Mouse (Mus musculus) adrenal gland, adult (tissue): ENCODE results near the gene Ciapin1.
"Not testable (repeated sequence)": the region's sequence is repeated elsewhere in the genome, so short reads cannot be mapped to it uniquely, and the experiment has no call there.

ENCODE experiments used
- DNase-seq, 2 experiments: peaks; one replicate each; pipeline ENCODE4 v3.0.0; 2022 to 2023; ENCODE audit warnings: low spot score in 1 of 2; ENCODE audit not compliant: inconsistent age in 2 of 2

Ciapin1 gene

GRCm38 (mm10) chr8:94857346-94858173 lies 19.4 kb upstream of the Ciapin1 start, which contains the start of gene Polr2c:
Gene Polr2c (plus strand): TSS chr8:94857450.
- peak; percentile 90 to 96 for DNase-seq

- no peak for DNase-seq
Measured at GRCm38 (mm10) chr8:94857011-94857345, 18.8 kb upstream of the Ciapin1 start.

DNA sequence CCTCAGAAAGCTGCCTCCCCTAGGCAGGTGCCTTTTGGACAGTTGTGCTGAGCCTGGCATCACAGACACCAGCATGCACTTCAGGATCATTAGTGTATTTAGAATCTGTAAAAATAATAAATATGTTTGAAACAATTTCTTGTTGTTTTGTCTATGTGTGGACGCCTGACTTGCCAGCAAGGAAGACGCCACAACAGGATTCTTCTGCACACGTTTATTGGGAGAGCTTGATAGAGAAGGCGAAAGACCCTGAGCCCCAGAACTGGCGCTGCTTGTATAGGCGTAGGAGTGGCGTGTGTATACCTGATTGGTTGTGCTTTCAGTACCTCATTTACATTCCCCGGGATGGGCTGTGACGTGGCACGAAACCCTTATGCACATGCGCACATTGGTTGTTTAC lies 16.6 kb upstream of the Ciapin1 start:
- DNase-seq: not testable (repeated sequence)

GRCm38 (mm10) chr8:94850049-94850448 lies 11.9 kb upstream of the Ciapin1 start:
- DNase-seq: no peak

DNA sequence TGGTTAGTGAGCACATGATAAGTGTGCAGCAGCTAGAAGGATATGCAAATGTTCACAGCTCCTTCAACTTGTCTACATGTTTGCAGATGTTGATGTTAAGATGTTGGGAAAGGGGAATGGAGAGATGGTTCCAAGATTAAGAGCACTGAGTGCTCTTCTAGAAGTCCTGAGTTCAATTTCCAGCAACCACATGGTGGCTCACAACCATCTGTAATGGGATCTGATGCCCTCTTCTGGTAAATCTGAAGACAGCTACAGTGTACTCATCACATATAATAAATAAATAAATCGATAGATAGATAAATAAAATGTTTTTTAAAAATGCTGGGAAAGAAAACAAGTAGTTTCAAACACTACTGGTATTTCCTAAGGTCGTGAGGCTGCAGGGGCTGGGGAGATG lies 3.0 kb upstream of the Ciapin1 start:
- DNase-seq: no peak

- peak; percentile 90 to 96 for DNase-seq
Measured at GRCm38 (mm10) chr8:94838600-94838999, 442 bp upstream of the Ciapin1 start.

- peak in 1 of 2 experiments; percentile 82 for DNase-seq
Measured at GRCm38 (mm10) chr8:94836456-94837240, 1.5 kb downstream of the Ciapin1 start.

GRCm38 (mm10) chr8:94835751-94836150 lies 2.4 kb downstream of the Ciapin1 start:
- not testable (repeated sequence) for DNase-seq

DNA sequence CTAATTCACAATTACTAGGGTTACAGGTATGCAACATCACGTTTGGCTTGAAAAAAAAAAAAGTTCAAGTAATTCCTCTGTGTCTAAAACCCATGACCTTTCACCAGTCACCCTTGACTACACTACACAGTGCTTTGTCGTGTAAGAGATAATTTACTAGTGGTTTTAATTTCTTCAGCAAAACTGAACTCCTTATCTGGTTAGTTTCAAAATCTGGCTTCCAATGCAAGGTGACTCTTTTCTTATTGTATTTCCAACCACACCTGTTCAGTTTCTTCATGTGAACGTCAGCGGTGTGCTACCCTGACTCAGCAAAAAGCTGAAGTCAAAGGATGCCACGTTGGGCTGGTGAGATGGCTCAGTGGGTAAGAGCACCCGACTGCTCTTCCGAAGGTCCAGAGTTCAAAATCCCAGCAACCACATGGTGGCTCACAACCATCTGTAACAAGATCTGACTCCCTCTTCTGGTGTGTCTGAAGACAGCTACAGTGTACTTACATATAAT lies 4.2 kb downstream of the Ciapin1 start:
- not testable (repeated sequence) for DNase-seq

DNA sequence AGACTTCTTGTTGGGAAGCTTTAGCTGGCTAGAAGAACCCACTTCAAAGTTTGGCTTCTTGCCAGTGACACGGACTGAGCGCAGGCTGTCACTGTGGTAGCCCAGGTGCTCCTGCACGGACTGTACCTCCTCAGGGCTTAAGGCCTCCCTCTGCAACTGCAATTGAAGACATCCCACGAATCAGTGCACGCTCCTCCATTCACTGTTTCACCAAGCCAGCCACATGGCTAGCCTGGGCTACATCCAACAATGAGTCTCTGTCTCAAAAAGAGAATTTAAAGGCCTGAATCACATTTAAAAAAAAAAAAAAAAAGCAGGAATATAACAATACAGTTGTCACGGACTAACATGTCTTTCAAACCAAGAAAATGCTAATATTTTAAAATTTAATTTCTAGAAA lies 9.9 kb downstream of the Ciapin1 start:
- no peak for DNase-seq

- no peak for DNase-seq
Measured at GRCm38 (mm10) chr8:94826210-94826609, 11.9 kb downstream of the Ciapin1 start.

DNA sequence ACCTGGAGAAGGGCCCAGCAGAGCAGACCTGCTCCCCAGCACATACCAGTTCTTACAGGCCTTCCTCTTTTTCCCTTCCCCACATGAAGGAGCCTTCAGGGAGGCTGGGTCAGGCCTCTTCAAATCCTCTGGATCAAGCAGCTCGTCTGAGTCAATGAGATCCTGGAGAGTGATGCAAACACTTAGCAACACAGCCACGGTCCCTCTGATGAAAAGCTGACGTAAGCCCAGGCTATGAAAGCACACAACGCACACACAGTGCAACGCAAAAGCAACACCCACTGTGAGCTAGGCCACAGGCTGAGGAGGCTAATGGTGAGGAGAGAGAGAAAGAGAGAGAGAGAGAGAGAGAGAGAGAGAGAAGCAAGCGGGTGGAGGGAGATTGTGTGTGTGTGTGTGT lies 13.0 kb downstream of the Ciapin1 start:
- no peak for DNase-seq

- peak; percentile 60 to 86 for DNase-seq
Measured at GRCm38 (mm10) chr8:94822637-94823560, 15.3 kb downstream of the Ciapin1 start.

DNA sequence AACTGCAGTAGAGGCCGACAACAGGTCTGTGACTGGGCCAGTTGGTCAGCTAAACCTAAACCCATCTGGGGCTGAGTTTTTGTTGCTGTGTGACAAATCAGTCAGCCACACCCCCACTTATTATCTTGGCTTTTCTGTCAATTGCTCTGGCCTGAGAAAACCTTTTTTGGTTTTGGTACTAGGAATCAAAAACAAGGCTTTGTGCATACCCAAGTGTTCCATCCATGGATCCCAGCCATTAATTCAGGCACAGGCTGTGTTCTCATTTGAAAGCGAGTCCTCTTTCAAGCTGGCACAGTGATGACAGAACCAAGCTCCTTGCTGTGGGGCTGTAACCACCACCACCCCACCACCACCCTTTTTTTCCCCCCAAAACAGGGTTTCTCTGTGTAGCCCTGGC lies 16.8 kb downstream of the Ciapin1 start:
- DNase-seq: peak in 1 of 2 experiments; percentile 22

DNA sequence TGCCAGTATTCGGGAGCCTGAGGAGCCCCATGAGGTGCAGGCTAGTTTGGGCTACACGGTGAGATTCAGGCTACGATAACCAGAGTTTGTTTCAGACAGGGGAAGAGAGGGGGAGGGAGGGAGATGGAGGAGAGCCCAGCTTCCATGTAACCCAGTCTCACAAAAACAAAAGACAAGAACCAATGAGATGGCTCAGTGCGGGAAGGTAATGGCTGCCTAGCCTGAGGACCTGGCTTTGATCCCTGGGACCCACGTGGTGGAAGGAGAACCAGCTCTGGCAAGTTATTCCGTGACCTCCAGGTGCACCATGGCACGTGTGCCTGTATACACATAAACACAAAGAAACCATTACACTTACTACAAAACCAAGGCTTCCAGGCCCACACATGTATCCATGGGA lies 17.6 kb downstream of the Ciapin1 start:
- no peak for DNase-seq

GRCm38 (mm10) chr8:94819671-94820179 lies 18.4 kb downstream of the Ciapin1 start:
- no peak for DNase-seq

GRCm38 (mm10) chr8:94817933-94818332 lies 20.2 kb downstream of the Ciapin1 start:
- no peak for DNase-seq

DNA sequence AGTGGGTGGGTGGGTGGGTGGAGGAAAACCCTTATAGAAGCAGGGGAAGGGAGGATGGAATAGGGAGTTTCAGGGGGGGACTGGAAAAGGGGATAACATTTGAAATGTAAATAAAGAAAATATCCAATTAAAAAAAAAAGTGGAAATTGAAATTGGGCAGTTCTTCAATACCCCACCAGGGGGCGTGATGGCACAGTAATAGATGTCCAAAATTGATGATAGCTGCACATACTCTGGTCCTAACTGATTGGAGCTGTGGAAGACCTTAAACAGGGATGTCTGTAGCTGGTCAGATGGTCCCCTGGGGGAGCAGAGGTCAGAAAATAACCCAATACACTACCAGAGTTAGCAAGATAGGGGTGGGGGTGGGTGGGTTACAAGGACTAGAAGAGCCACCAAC lies 23.6 kb downstream of the Ciapin1 start:
- peak in 1 of 2 experiments; percentile 77 for DNase-seq

DNA sequence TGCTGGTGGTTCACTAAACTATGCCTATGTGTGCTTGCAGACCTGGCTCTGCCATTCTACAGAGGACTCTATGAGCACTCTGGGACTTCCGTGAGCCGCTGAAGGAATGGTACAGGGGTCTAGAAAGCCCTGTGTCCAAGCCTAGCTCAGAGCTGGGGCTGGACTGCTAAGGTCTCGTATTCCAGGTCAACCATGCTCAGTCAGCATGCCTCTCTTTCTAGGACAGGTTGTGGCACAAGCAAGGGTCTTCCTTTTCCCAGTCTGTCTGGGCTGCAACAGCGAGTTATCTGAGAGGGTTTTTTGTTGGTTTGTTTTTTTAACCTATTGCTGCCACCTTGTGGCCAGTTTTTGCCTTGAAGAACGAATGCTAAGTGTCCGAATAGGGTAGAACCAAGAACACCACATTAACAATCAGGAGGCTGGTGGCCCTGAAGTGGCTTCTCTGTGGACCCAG lies 25.5 kb downstream of the Ciapin1 start:
- DNase-seq: peak; percentile 85 to 96

DNA sequence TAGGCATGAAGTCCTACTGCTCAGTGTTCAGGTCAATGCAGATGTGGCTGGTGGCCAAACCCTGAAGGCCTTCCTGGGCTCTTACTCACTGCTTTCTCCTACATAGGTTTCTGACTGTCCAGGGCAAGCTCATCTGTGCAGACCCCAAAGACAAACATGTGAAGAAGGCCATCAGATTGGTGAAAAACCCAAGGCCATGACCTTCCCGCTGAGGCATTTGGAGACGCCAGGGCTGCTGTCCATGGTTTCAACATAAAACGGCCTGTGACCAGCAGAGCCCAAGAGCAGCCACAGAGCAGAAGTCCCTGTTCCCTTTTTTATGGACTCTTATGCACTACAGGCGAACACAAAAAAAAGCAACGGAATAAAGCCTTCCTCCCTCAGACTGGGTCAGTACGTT lies 26.5 kb downstream of the Ciapin1 start:
- DNase-seq: peak; percentile 70 to 88

GRCm38 (mm10) chr8:94810855-94811254 lies 27.3 kb downstream of the Ciapin1 start:
- no peak for DNase-seq
